Mouse (Mus musculus): Measurements from ENCODE around the gene Zscan2.

Zscan2 gene

DNA sequence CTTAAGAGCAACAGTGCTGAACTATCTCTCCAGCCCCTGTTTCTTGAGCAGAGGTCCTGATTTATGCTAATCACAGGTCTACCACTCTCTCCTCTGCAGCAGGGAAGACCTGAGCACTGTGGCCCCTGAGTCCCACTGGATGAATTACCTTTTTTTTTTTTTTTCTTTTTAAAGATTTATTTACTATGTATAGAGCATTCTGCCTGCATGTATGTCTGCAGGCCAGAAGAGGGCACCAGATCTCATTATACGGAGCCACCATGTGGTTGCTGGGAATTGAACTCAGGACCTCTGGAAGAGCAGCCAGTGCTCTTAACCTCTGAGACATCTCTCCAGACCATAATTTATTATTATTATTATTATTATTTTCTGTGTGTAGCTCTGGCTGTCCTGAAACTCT is 24.9 kb downstream of the Zscan2 start:
- no peak for DNase-seq (ENCODE audit: low spot score in 2 of 2)

DNA sequence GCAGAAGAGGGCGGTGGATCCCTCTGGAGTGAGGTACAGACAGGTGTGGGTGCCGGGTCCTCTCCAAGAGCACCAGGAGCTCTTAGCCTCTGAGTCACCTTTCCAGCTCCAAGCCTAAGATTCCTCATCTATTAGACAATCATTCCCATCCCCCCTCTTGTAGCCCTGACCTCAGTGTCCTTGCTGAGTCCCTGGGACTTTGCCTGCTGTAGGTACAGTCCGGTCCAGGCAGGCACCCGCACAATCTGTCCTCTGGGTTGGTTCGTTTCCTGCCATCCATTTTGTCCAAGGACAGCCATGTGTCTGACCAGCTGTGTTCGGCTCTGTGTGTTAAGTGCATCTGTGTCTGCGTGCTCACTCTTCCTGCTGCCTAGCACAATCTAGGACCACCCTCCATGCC is 27.9 kb downstream of the Zscan2 start:
- DNase-seq (ENCODE audit: low spot score in 2 of 2), result no peak

DNA sequence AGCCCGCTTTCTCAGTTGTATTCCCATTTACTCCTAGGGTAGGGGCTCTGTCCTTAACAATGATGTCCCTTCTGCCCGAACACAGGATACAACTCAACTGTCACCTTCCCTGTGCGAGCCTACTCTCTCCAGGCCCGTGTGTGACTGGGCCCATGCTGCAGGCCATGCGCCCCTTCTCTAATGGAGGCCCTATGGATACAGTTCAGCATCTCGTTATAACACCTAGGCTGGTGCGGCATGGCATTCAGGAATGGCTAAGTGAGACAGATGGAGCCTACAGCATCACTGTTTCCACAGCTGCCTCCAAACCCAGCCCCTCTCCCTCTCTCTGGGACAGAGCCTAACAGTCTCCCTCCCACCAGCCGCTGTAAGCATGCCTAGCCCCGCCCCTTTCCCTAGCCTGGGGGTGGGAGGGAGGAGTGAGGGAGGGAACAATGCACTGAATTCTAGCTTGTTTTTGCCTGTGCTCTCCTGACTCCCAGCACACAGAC is 28.3 kb downstream of the Zscan2 start:
- DNase-seq (ENCODE audit: low spot score in 2 of 2), result peak; percentile 53 to 69

DNA sequence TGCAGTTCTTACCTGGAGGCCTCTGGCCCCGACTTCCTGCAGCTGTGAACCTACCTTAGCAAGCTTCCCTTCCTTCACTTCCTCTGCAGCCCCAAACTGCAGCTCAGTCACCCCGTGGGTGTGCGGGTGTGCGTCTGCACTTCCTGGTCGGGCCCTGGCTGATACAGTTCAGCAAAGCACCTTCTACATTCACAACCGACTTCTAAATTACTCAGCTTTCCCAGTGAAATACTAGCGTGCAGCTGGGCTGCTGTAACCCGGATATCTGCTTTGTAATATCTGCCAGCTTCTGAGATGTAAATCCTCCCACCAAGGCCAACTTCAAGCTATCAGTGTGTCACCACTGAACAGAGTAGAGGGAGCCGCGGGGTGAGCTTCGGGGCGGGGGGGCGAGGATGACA is 29.1 kb downstream of the Zscan2 start:
- no peak for DNase-seq (ENCODE audit: low spot score in 2 of 2)

DNA sequence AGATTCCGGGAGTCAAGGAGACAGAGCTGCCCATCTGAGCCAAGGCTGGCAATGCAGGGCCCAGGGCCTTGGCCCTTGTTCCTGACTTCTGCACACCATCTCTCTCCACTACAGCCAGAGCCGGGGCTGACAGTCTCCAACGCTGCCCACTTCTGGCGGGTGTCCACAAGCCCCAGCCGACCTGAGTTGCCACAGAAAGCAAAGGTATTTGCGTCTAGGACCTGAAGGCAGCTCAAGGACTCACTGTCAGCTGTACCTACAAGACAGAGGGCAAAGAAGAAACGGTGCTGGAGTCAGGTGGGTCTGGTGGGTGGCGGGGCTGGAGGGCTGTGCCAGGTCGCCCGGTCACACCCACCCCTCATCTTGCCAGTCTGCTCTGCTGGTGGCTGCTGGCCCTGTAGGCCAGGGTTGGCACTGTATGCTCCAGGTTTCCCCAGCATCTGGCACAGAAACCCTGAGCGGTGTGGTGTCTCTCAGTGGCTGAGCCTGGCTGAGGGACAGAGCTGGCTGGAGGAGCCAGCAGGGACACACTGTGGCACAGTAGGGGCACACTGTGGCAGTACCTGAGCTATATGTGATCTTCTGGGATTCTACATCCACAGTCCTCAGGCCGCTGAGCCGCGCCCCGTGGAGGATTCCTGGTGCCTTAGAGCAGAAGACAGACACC is 32.5 kb downstream of the Zscan2 start:
- no peak for DNase-seq (ENCODE audit: low spot score in 2 of 2)

DNA sequence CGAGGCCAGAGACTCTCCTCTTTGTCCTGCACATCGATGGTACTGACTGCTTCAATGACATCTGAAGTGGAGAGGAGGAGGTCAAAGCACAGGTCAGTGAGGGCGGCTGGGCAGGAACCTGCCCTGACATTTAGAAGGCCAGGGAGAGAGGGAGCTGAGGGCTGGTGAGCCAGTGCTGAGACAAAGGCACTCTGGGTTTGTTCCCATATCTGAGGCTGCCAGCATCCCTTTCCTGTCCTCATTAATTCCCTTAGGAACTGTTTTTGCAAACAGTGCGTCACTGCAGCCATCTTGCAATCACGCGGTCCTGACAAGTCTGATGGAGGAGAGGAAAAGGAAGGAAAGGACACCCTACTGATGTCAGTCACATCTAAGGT is 33.0 kb downstream of the Zscan2 start:
- DNase-seq (ENCODE audit: low spot score in 2 of 2), result no peak

DNA sequence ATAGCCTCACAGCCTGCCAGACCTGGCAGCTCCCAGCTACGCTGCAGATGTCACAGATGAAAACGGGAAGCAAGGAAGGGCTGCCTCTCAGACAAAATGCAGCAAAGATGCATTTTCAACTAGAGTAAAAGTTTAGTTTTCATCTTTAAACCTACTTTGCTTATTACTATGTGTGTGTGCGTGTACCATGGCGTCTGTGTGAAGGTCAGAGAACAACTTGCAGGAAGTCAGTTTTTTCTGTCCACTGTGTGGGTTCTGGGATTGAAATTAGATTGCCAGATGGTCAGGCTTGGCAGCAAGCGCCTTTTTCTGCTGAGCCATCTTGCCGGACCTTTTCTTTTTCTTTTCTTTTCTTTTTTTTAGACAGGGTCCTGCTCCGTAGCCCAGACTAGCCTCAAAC is 33.5 kb downstream of the Zscan2 start:
- DNase-seq (ENCODE audit: low spot score in 2 of 2), result no peak

DNA sequence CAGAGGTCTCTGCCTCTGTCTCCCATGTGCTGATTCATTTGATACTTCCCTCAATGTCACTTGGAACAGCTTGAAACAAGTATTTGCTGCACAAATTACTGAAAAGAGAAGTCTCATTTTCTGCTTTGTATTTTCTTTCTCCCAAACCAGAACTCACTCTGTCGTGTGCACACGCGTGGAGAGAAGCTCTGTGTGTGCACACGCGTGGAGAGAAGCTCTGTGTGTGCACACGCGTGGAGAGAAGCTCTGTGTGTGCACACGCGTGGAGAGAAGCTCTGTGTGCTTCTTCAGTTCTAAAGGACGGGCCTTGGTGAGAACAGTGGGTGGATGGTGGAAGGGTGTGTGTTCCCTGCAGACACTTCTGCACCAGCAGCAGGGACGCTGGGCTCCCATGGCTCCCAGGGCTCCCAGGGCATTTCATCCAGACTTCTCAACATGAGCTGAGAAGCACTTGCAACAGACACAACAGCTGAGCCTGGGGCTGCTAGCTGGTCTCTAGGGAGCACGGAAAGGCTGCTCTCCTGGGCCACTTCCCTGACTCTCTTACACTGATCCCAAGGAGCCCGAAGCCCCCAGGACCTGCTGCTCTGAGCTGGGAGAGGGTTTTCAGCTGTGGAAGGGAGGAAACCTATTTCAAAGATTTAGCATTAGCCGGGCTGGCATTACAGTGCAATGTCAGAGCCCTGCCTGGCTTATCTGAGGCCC is 34.2 kb downstream of the Zscan2 start:
- no peak for DNase-seq (ENCODE audit: low spot score in 2 of 2)

DNA sequence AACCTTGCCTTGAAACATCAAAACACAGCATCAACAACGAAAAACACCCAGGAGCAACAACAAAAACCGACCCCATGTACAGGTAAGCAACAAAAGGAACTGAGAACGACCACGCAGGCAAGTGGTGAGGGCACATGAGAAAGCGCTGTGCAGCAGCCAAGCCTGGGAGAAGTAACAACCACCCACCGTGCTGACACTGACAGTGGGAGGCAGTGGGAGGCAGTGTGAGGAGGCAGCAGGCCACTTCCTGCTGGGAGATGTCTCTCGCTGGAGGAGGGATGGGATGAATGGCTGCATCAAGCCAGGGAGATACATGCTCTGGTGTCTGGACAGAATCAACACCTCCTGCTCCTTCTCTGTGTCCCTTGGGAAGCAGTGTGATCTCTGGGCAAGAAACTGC is 36.4 kb downstream of the Zscan2 start:
- DNase-seq (ENCODE audit: low spot score in 2 of 2), result no peak

DNA sequence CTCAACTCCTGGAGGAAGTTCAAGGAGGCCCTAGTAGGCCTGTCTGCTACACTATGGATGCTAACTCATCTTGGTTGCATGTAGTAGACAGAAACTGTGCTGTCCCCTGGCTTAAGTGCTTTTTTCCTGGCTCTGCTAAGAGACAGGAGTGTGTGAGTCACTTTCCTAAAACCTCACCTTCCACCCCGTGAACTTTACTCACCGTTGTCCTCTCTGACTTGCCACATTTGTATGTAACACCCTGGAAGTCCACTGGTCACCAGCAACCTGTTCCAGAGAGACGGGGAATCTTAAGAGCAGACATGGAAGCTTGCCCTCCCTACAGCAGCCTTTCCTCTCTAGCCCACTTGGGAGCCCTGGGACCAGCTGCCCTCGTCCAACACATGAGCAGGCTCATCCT is 37.0 kb downstream of the Zscan2 start:
- DNase-seq (ENCODE audit: low spot score in 2 of 2), result no peak

DNA sequence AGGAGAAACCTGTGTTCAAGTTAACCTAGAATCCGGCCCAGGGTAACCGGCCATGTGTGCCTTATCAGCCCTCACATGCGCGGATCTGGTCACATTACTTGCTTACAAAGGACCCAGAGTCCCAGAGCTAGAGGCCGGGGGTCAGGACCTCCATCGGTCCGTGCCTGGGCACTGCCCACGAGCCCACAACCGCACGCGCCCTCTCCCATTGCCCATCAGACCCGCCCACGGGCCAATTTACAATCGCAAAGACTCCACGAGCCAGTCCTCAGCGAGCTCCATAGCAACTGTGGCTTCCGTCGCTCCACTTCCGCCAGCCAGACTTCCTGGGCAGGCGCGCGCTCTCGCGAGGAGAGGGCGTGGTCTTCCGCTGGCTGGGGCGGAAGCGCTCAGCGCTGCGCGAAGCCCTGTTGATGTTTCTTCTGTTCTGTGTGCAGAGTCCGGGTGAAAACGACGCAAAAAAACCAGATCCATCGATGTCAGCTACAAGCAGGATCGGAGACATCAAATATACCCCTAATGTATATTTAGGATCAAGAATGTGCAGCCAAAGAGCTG is 40.3 kb downstream of the Zscan2 start, which contains the start of gene Wdr73:
Wdr73 (minus strand) TSS at position 326 of the 558 bp plus-strand sequence.
- DNase-seq (ENCODE audit: low spot score in 2 of 2), result peak; percentile 94 to 95

DNA sequence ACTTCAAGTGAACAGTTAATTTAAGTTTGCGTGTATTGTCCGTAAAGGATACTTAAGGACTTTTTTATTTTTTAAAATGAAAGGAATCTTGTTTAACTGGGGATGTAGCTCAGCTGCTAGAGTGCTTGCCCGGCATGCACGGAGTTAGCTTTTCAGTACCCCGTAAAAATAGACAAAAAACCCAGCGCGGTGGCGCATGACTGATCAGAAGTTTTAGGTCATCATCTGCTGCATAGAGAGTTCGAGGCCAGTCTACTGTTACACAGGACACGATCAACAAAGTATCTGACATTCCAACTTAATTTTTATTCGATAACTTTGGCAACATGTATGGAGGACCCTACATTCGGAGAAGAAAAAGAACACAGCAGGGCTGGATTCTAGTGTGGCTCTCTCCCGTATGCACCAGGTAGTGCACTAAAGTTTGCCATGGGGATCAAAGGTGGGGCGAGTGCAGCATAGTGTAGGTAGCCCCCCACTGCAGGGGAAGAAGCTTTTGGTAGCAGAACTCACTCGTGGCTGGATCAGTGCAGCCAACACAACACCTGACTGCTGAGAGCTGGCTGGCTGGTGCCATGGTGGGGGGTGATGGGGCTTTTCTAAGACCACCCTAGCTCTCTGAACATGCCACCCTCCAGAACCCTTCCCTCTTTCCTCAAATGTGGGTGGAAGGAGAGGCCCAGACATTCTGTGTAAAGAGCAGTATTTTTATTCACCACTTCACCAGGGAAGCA is 41.0 kb downstream of the Zscan2 start:
- no peak for DNase-seq (ENCODE audit: low spot score in 2 of 2)

DNA sequence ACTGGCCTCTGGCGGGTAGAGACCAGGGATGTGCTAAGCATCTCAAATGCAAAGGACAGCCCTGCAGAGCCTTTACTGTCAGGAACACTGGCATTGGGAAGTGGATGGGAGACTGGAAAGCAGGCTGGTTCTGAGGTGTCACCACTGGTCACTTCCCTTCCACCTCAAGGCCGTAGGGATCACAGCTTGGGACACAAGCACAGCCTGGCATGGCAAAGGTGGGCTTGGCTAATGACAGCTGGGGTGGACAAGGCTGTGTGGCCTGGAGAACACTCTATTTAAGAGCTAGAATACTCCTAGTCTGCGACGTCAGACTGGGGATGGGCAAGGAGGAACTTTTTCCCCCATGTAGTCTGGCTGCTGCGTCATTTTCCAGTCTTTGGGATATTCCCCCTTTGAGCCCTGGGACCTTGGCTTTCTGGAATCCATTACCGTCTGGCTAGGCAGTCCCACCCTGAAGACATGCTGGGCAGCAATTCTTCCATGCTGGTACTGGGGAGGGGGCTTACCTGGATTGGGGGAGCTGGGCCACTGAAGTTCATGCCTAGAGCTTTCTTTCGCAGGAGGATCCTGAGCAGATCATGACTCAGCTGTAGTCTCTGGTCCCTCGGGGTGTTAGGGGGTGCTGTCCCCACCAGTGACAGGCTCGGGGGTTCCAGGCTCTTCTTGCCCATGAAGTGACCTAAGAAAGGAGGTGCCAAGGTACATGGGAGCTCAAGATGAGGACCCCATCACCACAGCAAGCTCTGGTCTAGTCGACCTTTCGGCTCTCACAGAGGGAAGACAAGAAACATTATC is 43.1 kb downstream of the Zscan2 start:
- no peak for DNase-seq (ENCODE audit: low spot score in 2 of 2)

DNA sequence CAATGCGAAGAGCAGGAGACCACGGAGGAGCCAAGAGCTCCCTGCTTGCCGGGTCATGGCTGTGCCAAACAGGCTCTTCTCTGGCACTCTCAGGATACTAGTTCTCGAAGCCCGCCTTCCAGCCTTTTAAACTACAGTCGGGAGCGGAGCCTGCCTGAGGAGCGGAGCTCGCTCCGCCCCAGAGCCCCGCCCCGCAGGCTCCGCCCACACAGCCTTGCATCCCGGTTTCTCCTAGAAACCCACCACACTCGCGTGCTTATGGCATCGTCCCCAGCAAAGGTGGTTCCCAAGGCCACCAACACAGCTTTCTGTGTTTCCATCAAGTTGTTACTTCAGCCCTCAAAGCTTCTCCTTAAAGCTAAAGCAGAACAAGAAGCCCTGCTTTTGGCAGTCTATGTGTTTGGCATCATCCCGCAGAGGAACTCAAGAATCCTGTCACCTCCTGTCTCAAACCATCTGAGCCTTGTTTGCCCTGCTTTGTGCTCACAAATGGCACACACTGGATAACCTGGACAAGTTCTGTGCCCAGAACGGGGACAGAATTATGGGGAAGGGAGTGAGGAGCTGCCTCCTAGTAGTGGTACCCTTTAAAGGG is 44.3 kb downstream of the Zscan2 start, which contains the start of gene Nmb:
Nmb (minus strand) TSS at position 156 of the 595 bp plus-strand sequence.
- peak; percentile 79 for DNase-seq (ENCODE audit: low spot score in 2 of 2)

DNA sequence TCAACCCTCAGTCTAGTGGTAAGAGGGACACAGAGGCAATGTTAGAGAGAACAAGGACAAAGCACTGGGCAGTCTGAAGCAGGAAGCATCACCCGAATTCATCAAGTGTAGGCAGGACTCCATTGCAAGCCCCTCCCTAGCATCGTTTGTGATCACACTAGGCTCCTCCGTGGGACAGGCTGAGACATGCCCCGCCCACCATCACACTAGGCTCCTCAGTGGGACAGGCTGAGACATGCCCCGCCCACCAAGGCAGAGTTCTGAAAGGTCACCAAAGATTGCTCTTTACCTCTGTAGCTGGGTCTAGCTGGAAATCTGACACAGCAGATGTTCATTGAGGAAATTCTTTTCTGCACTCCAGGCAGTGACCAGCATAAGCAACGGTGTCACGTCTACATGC is 50.3 kb downstream of the Zscan2 start:
- DNase-seq (ENCODE audit: low spot score in 2 of 2), result no peak

DNA sequence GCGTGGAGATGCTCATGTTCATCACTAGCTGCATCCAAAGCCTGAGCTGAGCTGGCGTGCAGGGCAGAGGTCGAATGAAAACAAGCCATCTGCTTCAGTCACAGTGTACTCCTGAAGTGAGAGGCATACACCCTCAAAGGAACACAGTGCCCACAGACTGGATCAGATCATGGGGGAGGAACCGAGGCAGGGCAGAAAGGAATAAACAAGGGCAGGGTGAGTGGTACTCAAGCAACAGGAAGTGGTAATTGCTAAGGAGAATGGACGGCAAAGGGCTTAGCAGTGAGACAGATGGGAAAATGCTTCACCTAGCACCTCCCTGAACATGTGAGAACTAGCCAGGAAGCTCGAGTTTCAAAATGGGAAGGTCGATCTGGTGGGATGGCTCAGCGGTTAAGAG is 51.8 kb downstream of the Zscan2 start:
- no peak for DNase-seq (ENCODE audit: low spot score in 2 of 2)

DNA sequence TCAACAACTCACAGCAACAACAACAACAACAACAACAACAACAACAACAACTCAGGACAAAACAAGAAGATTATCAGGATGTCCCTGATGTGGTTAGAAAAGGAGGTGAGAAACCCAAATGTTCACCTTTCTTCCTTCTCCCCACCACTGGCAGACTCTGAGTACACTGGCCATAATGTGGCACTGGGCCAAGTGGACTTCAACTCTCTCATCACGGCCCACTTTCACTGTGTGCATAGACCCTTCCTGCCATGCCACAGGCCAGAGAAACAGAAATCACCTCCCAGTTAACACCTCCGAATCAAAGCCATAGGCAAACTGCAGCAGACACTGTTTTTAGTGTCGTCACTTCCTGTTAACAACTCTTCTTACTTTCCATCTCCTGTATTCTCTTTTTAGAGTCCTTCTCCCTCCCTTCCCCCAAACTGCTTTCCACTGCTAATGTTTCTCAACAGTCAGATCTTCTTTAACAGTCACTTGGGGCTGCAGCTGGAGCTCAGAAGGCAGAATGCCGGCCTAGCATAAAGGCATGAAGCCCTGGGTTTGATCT is 57.3 kb downstream of the Zscan2 start:
- DNase-seq (ENCODE audit: low spot score in 2 of 2), result no peak

DNA sequence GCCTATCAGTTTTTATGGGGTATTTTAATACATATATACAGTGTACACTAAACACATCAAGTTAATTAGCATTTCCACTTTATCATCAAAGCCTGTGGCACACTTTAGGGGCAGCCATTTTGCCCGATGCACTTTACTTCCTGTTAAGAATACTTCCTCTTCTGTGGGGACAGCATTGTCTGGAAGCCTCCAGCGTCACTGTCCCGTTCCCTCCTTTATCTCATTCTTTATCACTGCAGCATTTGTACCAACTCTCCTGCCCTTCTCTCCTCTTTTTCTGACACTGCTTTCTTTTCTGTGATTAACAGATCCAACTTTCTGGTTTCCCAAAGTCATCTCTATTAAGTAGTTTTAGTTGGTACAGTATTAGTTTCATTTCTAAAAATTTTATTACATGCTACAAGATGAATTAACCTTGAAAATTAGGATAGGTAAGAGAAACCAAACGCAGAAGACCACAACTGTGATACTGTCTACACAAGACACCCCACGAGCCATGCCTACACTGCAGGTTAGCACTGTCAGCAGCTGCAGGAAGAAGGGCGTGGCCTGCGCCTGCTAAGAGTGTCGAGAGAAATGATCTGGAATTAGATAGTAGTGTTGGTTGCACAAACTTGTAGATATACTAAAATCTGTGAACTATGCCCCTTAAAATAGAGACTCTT is 58.4 kb downstream of the Zscan2 start:
- DNase-seq (ENCODE audit: low spot score in 2 of 2), result no peak

DNA sequence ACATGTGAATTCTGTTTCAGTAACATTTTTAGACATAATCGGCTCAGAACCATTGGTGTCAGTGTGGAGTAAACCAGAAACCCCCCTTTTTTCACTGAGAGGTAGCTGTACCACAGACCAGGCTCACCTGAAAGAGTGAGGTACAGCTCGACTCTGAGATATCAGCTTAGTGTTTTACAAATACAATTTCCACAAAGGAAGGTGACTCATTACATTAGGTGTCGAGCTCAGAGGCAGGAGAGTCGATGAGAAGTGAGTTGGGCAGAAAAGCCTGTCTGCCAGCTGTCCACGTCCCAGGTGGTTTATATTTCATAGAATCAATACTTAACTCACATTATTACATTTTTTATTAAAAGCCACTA is 58.9 kb downstream of the Zscan2 start:
- no peak for DNase-seq (ENCODE audit: low spot score in 2 of 2)

DNA sequence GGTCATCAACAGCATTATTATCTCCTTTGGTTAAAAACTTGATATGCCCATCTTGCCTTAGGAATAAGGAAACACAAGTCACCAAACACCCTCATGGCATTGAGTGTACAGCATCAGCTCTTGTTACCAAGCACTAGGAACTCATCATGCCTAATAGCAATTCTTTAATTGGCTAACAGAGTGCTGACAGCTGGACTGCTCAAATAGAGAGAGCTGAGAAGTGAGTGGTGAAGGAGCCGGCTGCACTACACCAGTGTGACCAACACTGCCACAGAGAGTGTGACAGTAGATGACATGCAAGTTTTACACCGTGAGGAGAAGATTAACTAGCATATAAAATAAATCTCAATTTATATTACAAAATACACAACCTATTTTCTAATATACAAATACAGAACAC is 62.4 kb downstream of the Zscan2 start:
- no peak for DNase-seq (ENCODE audit: low spot score in 2 of 2)

Measured in right cerebral cortex, postnatal 10 days (tissue).